Comparison of ENCODE assay signal across 10 mouse cellular contexts in the genomic region with DNA sequence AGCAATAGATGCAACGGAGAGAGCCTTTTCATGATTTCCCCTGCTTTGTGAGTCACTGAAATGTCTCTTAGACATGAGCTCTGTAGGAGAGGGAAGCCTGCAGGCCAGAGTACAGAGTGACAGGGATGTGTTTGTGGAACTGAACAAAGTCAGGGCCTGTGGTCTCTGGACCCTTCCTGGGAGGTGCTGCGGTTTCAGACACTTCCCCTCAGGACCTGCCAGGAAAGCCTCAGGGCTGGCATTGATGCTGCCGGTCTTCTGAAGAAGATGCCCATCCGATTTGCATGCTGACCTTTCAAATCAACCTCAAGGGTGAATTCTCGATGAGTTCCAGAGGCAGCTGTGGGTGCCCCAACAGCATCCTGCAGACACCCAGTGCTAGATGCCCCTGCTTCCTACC. TPM values are rescaled to one million over a fixed set of nuclear protein-coding genes. Genes with fewer than 3 reads are reported as not detected.
A peak's percentile ranks its signal among the peaks of the same experiment; 100 is the strongest.
DNase-seq lines count a peak whose midpoint lies in the region; ATAC-seq lines count a peak whose summit lies in the region.
"Had no signal": no experiment of that assay in that cellular context is flagged by ENCODE, and none has a peak within 500 bp of the region (broad histone marks: within the 10 kb centered on the region; RNA-seq: fewer than 3 reads in every experiment).

No protein-coding gene starts in this region.

- no peak overlapping the region for H3K9ac ChIP-seq in forebrain, embryonic 15.5 days (replicated peaks)
- no peak overlapping the region for H3K9ac ChIP-seq in forebrain, embryonic 11.5 days (ENCODE audit: low read length)
- H3K9ac ChIP-seq in midbrain, embryonic 14.5 days (replicated peaks; ENCODE audit: low read length): no peak overlapping the region
- H3K9ac ChIP-seq: forebrain, postnatal 0 days had no signal

- peak overlapping the region; percentile 21; the same call in 1 of the 2 replicates for H3K27ac ChIP-seq in forebrain, embryonic 15.5 days (replicated peaks)
- no peak overlapping the region for H3K27ac ChIP-seq in forebrain, embryonic 11.5 days (ENCODE audit: low read depth, low read length)
- H3K27ac ChIP-seq in midbrain, embryonic 14.5 days (replicated peaks; ENCODE audit: low read depth, low read length): 0 out of 2 replicates have a peak overlapping the region, but pooled peaks have one; percentile 56

- H3K9me3 ChIP-seq in forebrain, embryonic 15.5 days: no peaks in the 10 kb centered on the region
- H3K9me3 ChIP-seq in forebrain, embryonic 11.5 days (ENCODE audit: control insufficient read depth, low read length): no peaks in the 10 kb centered on the region
- H3K9me3 ChIP-seq in midbrain, embryonic 14.5 days (ENCODE audit: control insufficient read depth, low read length): no peaks in the 10 kb centered on the region

- H3K4me3 ChIP-seq in forebrain, embryonic 15.5 days: no peak overlapping the region
- H3K4me3 ChIP-seq in forebrain, embryonic 11.5 days (ENCODE audit: low read depth, low read length): no peak overlapping the region
- H3K4me3 ChIP-seq in midbrain, embryonic 14.5 days (replicated peaks; ENCODE audit: low read depth, low read length): no peak overlapping the region

- H3K36me3 ChIP-seq in forebrain, embryonic 15.5 days: no peaks in the 10 kb centered on the region
- no peaks in the 10 kb centered on the region for H3K36me3 ChIP-seq in forebrain, embryonic 11.5 days (ENCODE audit: control insufficient read depth, insufficient read depth, low read length)
- no peaks in the 10 kb centered on the region for H3K36me3 ChIP-seq in midbrain, embryonic 14.5 days (ENCODE audit: control insufficient read depth, insufficient read depth, low read length)

- 83% methylated on average over 5 of the region's 5 CpGs for WGBS in forebrain, embryonic 15.5 days
- WGBS in forebrain, embryonic 11.5 days: 79% methylated on average over 5 of the region's 5 CpGs
- WGBS in midbrain, embryonic 14.5 days: 58% methylated on average over 5 of the region's 5 CpGs

- no peak for DNase-seq in forebrain, embryonic 11.5 days (ENCODE audit: low spot score)
- DNase-seq in 416B (ENCODE audit: low read depth): peak; percentile 95
- DNase-seq in midbrain, embryonic 14.5 days: no peak
- DNase-seq in gastrocnemius, adult 8-10 months (ENCODE audit: low spot score in 2 of 2): no peak
- no peak for DNase-seq in gastrocnemius, postnatal 4 days (ENCODE audit: low spot score in 2 of 2)
- DNase-seq in lung, adult 18-20 months: no peak
- DNase-seq: forebrain, postnatal 0 days; left cerebral cortex, postnatal 4 days had no signal

- H3K4me2 ChIP-seq in forebrain, embryonic 15.5 days (replicated peaks): no peak overlapping the region
- no peak overlapping the region for H3K4me2 ChIP-seq in forebrain, embryonic 11.5 days (ENCODE audit: low read depth, low read length, severe bottlenecking)
- no peak overlapping the region for H3K4me2 ChIP-seq in midbrain, embryonic 14.5 days (ENCODE audit: low read length)

- peaks cover 81% of the 10 kb centered on the region for H3K4me1 ChIP-seq in forebrain, embryonic 15.5 days
- peaks cover 32% of the 10 kb centered on the region for H3K4me1 ChIP-seq in forebrain, embryonic 11.5 days (replicated peaks; ENCODE audit: control insufficient read depth, insufficient read depth, low read length)
- H3K4me1 ChIP-seq in midbrain, embryonic 14.5 days (ENCODE audit: control insufficient read depth, insufficient read depth, low read length): peaks cover 61% of the 10 kb centered on the region

- no peak for ATAC-seq in forebrain, embryonic 15.5 days (replicated peaks)
- no peak for ATAC-seq in forebrain, embryonic 11.5 days (replicated peaks; ENCODE audit: low FRiP score)
- peak; percentile 80 to 82 for ATAC-seq in hematopoietic stem cell, adult 5-6 weeks (replicated peaks in 1 of 2; ENCODE audit: insufficient read depth in 1 of 2, low FRiP score in 2 of 2, low TSS enrichment in 1 of 2, low read depth in 1 of 2, poor library complexity in 2 of 2, severe bottlenecking in 2 of 2)
- ATAC-seq in midbrain, embryonic 14.5 days (ENCODE audit: low FRiP score, low TSS enrichment): no peak
- ATAC-seq: forebrain, postnatal 0 days had no signal

- H3K27me3 ChIP-seq in forebrain, embryonic 15.5 days: no peaks in the 10 kb centered on the region
- H3K27me3 ChIP-seq in forebrain, embryonic 11.5 days (ENCODE audit: control insufficient read depth, insufficient read depth, low read length): no peaks in the 10 kb centered on the region
- H3K27me3 ChIP-seq in midbrain, embryonic 14.5 days (ENCODE audit: control insufficient read depth, insufficient read depth, low read length): no peaks in the 10 kb centered on the region

RNA-seq across cellular contexts. Expression of gene Abhd2, which starts 41.5 kb away (rescaled TPM):
- polyA plus RNA-seq in forebrain, embryonic 15.5 days (2015; fragmentation: Nextera tagmentation; extraction: Ambion mirVana): 23.1 and 24.0 TPM in 2 replicates
- 13.2 and 14.1 TPM in 2 replicates for polyA plus RNA-seq in forebrain, embryonic 11.5 days (2014; fragmentation: Nextera tagmentation; extraction: Ambion mirVana)
- 39.1 and 45.4 TPM in 2 replicates for total RNA-seq in hematopoietic stem cell, adult 5-6 weeks (2017)
- 17.8 and 21.5 TPM in 2 replicates for polyA plus RNA-seq in midbrain, embryonic 14.5 days (2014; fragmentation: Nextera tagmentation; extraction: Ambion mirVana)
- 1 to 10 TPM; 2.7 to 4.5 (median 4.0) TPM for total RNA-seq in gastrocnemius, adult 8-10 months (2022)
- 10 to 100 TPM; 22.3 to 23.5 TPM for total RNA-seq in gastrocnemius, postnatal 4 days (2021)

Comparison
In these comparisons a context has a peak if more than half of its experiments do, and no peak if none do; other contexts are left out.
1. ATAC-seq: peak in hematopoietic stem cell, adult 5-6 weeks (2 of 2); none in forebrain, embryonic 15.5 days (single experiment), forebrain, embryonic 11.5 days (single experiment) and midbrain, embryonic 14.5 days (single experiment).